Mouse (Mus musculus): ENCODE results near the gene Gm6020.

- TF ChIP-seq CTCF (IDR thresholded peaks at IDR 0.05; ENCODE audit: low read depth, low read length) (no peak), POLR2A (IDR thresholded peaks at IDR 0.05; ENCODE audit: borderline replicate concordance, low read depth, low read length) (no peak)
Measured at GRCm38 (mm10) chr19:61140342-61141206, 43.1 kb upstream of the Gm6020 start, which contains the start of gene Zfp950.

All from bone marrow macrophage, adult 2 months (primary cell).